Mouse (Mus musculus): ENCODE results near the gene Vmn2r27. TPM values are rescaled to one million over a fixed set of nuclear protein-coding genes. Genes with fewer than 3 reads are reported as not detected.

Vmn2r27 gene
- polyA plus RNA-seq (2015; fragmentation: Illumina TruSeq; extraction: RNeasy Lipid Tissue Mini Kit (QIAGEN cat#74804); ENCODE audit: low read depth, low replicate concordance) = not detected

DNA sequence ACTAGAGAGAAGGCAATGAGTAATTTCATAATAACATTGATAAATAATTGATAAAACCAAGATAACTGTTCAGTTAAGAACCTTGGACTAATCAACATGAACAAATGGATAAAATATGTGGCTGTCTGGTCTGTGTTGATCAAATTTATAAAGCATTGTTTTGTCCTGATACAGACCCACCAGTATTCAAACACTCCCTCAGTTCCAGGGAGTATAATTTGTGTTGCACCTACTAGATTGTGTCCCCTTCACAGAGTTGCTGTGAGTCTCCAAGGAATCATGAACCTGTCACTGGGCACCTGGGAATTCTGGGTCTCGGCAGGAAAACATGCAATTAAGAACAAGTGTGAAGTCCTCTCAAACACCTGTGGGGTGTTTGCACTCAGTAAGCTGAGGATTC, at the start of gene Vmn2r27:
TSS of gene Vmn2r27 (minus strand) at position 101 of the 400 bp plus-strand sequence.

Other genes with a start within 250 kb of the Vmn2r27 start
- gene Vmn2r26, start 207.3 kb downstream of the Vmn2r27 start, polyA plus RNA-seq (2015; fragmentation: Illumina TruSeq; extraction: RNeasy Lipid Tissue Mini Kit (QIAGEN cat#74804); ENCODE audit: low read depth, low replicate concordance) = not detected
- 0.68 TPM for gene Cd163, start 72.8 kb upstream of the Vmn2r27 start, polyA plus RNA-seq (2015; fragmentation: Illumina TruSeq; extraction: RNeasy Lipid Tissue Mini Kit (QIAGEN cat#74804); ENCODE audit: low read depth, low replicate concordance)
- 46.1 TPM for gene Pex5, start 183.2 kb upstream of the Vmn2r27 start, polyA plus RNA-seq (2015; fragmentation: Illumina TruSeq; extraction: RNeasy Lipid Tissue Mini Kit (QIAGEN cat#74804); ENCODE audit: low read depth, low replicate concordance)
- 222 TPM for gene Clstn3, start 232.9 kb upstream of the Vmn2r27 start, polyA plus RNA-seq (2015; fragmentation: Illumina TruSeq; extraction: RNeasy Lipid Tissue Mini Kit (QIAGEN cat#74804); ENCODE audit: low read depth, low replicate concordance)

Data from brain, adult 10 weeks (tissue).